Mouse (Mus musculus) heart, embryonic 13.5 days (tissue): ENCODE measurements around the gene Rnf121. TPM values are rescaled to one million over a fixed set of nuclear protein-coding genes. Genes with fewer than 3 reads are reported as not detected.

Experiments used
- ATAC-seq: fragments of 200-750 bp; cut with Nextera tagmentation; 2 replicates; pipeline ENCODE4 v1.8.0; 2017; ENCODE audit warnings: moderate TSS enrichment; ENCODE audit not compliant: insufficient number of reproducible peaks, low FRiP score, low TSS enrichment; ENCODE audit errors: extremely low read depth
- H3K27ac ChIP-seq: fragments of 300-500 bp; sonication (generic); replicated peaks from 2 replicates; pipeline ENCODE4 v1.5.1; 2015; ENCODE audit warnings: moderate library complexity, mild to moderate bottlenecking, inconsistent platforms
- H3K27me3 ChIP-seq: fragments of 300-500 bp; sonication (generic); replicated peaks from 2 replicates; pipeline ENCODE4 v1.6.1; 2015; ENCODE audit warnings: mild to moderate bottlenecking, inconsistent platforms
- H3K36me3 ChIP-seq: fragments of 300-500 bp; sonication (generic); 2 replicates; pipeline ENCODE4 v1.6.1; 2015; ENCODE audit warnings: mild to moderate bottlenecking, inconsistent platforms
- H3K4me1 ChIP-seq: fragments of 300-500 bp; sonication (generic); 2 replicates; pipeline ENCODE4 v1.6.1; 2015; ENCODE audit warnings: inconsistent platforms
- H3K4me2 ChIP-seq: fragments of 300-500 bp; sonication (generic); 2 replicates; pipeline ENCODE4 v1.6.1; 2015; ENCODE audit warnings: inconsistent platforms, mild to moderate bottlenecking, moderate library complexity
- H3K4me3 ChIP-seq: fragments of 300-500 bp; sonication (generic); 2 replicates; pipeline ENCODE4 v1.5.1; 2015; ENCODE audit warnings: moderate library complexity, mild to moderate bottlenecking, inconsistent platforms
- H3K9ac ChIP-seq: fragments of 300-500 bp; sonication (generic); 2 replicates; pipeline ENCODE4 v1.6.1; 2015; ENCODE audit warnings: inconsistent platforms, mild to moderate bottlenecking, moderate library complexity
- H3K9me3 ChIP-seq: fragments of 300-500 bp; sonication (generic); 2 replicates; pipeline ENCODE4 v1.6.1; 2016; ENCODE audit warnings: inconsistent platforms
- WGBS: fragments of 180-500 bp; shearing (Covaris S2); methylation state at CpG from one replicate; pipeline ENCODE4 v1.1.7; 2015; ENCODE audit warnings: mixed read lengths; 5-methylcytosine and 5-hydroxymethylcytosine counted together
- polyA plus RNA-seq: library from polyadenylated mRNA; unstranded; fragments of >200 nt; fragmentation: Nextera tagmentation; extraction: Ambion mirVana; gene quantifications from 2 replicates; pipeline ENCODE4 v1.2.1, GENCODE M21; 2015

The Rnf121 gene
- polyA plus RNA-seq, 1 experiment from 2014 or later, result 17.0 TPM

- no peak for ATAC-seq
- Histone ChIP-seq H3K36me3 (peaks cover 100% of the 10 kb centered on the region), H3K27me3 (no peaks in the 10 kb centered on the region), H3K9ac (no peak overlapping the region), H3K4me3 (no peak overlapping the region), H3K27ac (peak overlapping the region; percentile 39; the same call in 1 of the 2 replicates), H3K4me2 (no peak overlapping the region), H3K9me3 (no peaks in the 10 kb centered on the region), H3K4me1 (no peaks in the 10 kb centered on the region)
- WGBS, result 55% methylated on average over 14 of the region's 14 CpGs
These were observed 66.9 kb downstream of the Rnf121 start for GRCm38 (mm10) chr7:101998194-101998927.

- Histone ChIP-seq H3K9me3 (no peaks in the 10 kb centered on the region), H3K36me3 (peaks cover 100% of the 10 kb centered on the region), H3K4me1 (no peaks in the 10 kb centered on the region), H3K4me3 (no peak overlapping the region), H3K27ac (no peak overlapping the region), H3K9ac (no peak overlapping the region), H3K4me2 (no peak overlapping the region), H3K27me3 (no peaks in the 10 kb centered on the region)
- 88% methylated on average over 3 of the region's 3 CpGs for WGBS
- no peak for ATAC-seq
These were observed 71.0 kb downstream of the Rnf121 start for GRCm38 (mm10) chr7:101994241-101994640.

- no peaks in the 10 kb centered on the region for H3K4me1 ChIP-seq
- WGBS, result 94% methylated on average over 3 of the region's 3 CpGs
- H3K9ac ChIP-seq, result no peak overlapping the region
- H3K36me3 ChIP-seq, result peaks cover 76% of the 10 kb centered on the region
- ATAC-seq, result no peak
- no peaks in the 10 kb centered on the region for H3K9me3 ChIP-seq
- no peak overlapping the region for H3K27ac ChIP-seq
- H3K4me2 ChIP-seq, result no peak overlapping the region
- no peak overlapping the region for H3K4me3 ChIP-seq
- no peaks in the 10 kb centered on the region for H3K27me3 ChIP-seq
These were observed 80.2 kb downstream of the Rnf121 start for GRCm38 (mm10) chr7:101985081-101985480.

- no peak overlapping the region for H3K27ac ChIP-seq
- H3K36me3 ChIP-seq, result peaks cover 59% of the 10 kb centered on the region
- no peaks in the 10 kb centered on the region for H3K9me3 ChIP-seq
- no peak overlapping the region for H3K4me2 ChIP-seq
- H3K9ac ChIP-seq, result no peak overlapping the region
- H3K4me3 ChIP-seq, result no peak overlapping the region
- WGBS, result 86% methylated on average over 1 of the region's 1 CpGs
- no peaks in the 10 kb centered on the region for H3K4me1 ChIP-seq
- no peak for ATAC-seq
- H3K27me3 ChIP-seq, result no peaks in the 10 kb centered on the region
These were observed 82.5 kb downstream of the Rnf121 start for GRCm38 (mm10) chr7:101982735-101983134.

GRCm38 (mm10) chr7:101974505-101974904 lies 90.8 kb downstream of the Rnf121 start:
- Histone ChIP-seq H3K4me3 (no peak overlapping the region), H3K9me3 (no peaks in the 10 kb centered on the region), H3K36me3 (peaks cover 21% of the 10 kb centered on the region), H3K27me3 (no peaks in the 10 kb centered on the region), H3K27ac (0 out of 2 replicates have a peak overlapping the region, but pooled peaks have one; percentile 4), H3K4me1 (peaks cover 44% of the 10 kb centered on the region), H3K9ac (no peak overlapping the region), H3K4me2 (no peak overlapping the region)
- ATAC-seq, result no peak
- 28% methylated on average over 2 of the region's 2 CpGs for WGBS

GRCm38 (mm10) chr7:101973730-101974129 lies 91.5 kb downstream of the Rnf121 start:
- Histone ChIP-seq H3K27ac (no peak overlapping the region), H3K36me3 (peaks cover 17% of the 10 kb centered on the region), H3K9ac (no peak overlapping the region), H3K4me1 (peaks cover 51% of the 10 kb centered on the region), H3K27me3 (no peaks in the 10 kb centered on the region), H3K4me3 (no peak overlapping the region), H3K4me2 (no peak overlapping the region), H3K9me3 (no peaks in the 10 kb centered on the region)
- ATAC-seq, result no peak
- 75% methylated on average over 3 of the region's 3 CpGs for WGBS

GRCm38 (mm10) chr7:101971721-101972120 lies 93.5 kb downstream of the Rnf121 start:
- Histone ChIP-seq H3K36me3 (peaks cover 8% of the 10 kb centered on the region), H3K27ac (peak overlapping the region; percentile 100), H3K9ac (peak overlapping the region; percentile 94), H3K27me3 (no peaks in the 10 kb centered on the region), H3K4me1 (peaks cover 71% of the 10 kb centered on the region), H3K9me3 (no peaks in the 10 kb centered on the region), H3K4me2 (peak overlapping the region; percentile 91), H3K4me3 (peak overlapping the region; percentile 75)
- WGBS, result 51% methylated on average over 2 of the region's 2 CpGs
- ATAC-seq, result no peak

- Histone ChIP-seq H3K27me3 (no peaks in the 10 kb centered on the region), H3K9ac (peak overlapping the region; percentile 94), H3K4me3 (peak overlapping the region; percentile 75), H3K27ac (peak overlapping the region; percentile 100), H3K4me2 (peak overlapping the region; percentile 91), H3K4me1 (peaks cover 79% of the 10 kb centered on the region), H3K36me3 (peaks cover 1% of the 10 kb centered on the region; the same call in 1 of the 2 replicates), H3K9me3 (no peaks in the 10 kb centered on the region)
- WGBS, result 3% methylated on average over 19 of the region's 19 CpGs
- peak; percentile 50; the same call in 1 of the 2 replicates for ATAC-seq
These were observed 94.3 kb downstream of the Rnf121 start for GRCm38 (mm10) chr7:101970821-101971461.

- WGBS, result 2% methylated on average over 10 of the region's 17 CpGs
- no peaks in the 10 kb centered on the region for H3K27me3 ChIP-seq
- H3K36me3 ChIP-seq, result no peaks in the 10 kb centered on the region
- H3K9me3 ChIP-seq, result no peaks in the 10 kb centered on the region
- H3K27ac ChIP-seq, result peak overlapping the region; percentile 100
- H3K9ac ChIP-seq, result peak overlapping the region; percentile 94
- peaks cover 83% of the 10 kb centered on the region for H3K4me1 ChIP-seq
- H3K4me3 ChIP-seq, result peak overlapping the region; percentile 75
- ATAC-seq, result peak; percentile 58; the same call in 1 of the 2 replicates
- peak overlapping the region; percentile 91 for H3K4me2 ChIP-seq
These were observed 94.9 kb downstream of the Rnf121 start for GRCm38 (mm10) chr7:101970429-101970775.

- 1% methylated on average over 47 of the region's 53 CpGs for WGBS
- peak overlapping the region; percentile 100 for H3K27ac ChIP-seq
- peak overlapping the region; percentile 94 for H3K9ac ChIP-seq
- H3K9me3 ChIP-seq, result no peaks in the 10 kb centered on the region
- H3K4me3 ChIP-seq, result peak overlapping the region; percentile 75
- peaks cover 83% of the 10 kb centered on the region for H3K4me1 ChIP-seq
- H3K4me2 ChIP-seq, result peak overlapping the region; percentile 91
- H3K36me3 ChIP-seq, result no peaks in the 10 kb centered on the region
- ATAC-seq, result peak; percentile 74
- H3K27me3 ChIP-seq, result no peaks in the 10 kb centered on the region
These were observed 95.4 kb downstream of the Rnf121 start for GRCm38 (mm10) chr7:101969694-101970428.
